Mouse (Mus musculus) lung, embryonic 15.5 days (tissue): ENCODE measurements around the gene S100a5. TPM values are rescaled to one million over a fixed set of nuclear protein-coding genes. Genes with fewer than 3 reads are reported as not detected.

Experiments used
- ATAC-seq: fragments of 200-750 bp; cut with Nextera tagmentation; 2 replicates; pipeline ENCODE4 v1.8.0; 2017; ENCODE audit warnings: moderate number of reproducible peaks, borderline replicate concordance; ENCODE audit not compliant: low FRiP score, low TSS enrichment; ENCODE audit errors: extremely low read depth
- H3K27ac ChIP-seq: fragments of 300-500 bp; sonication (generic); 2 replicates; pipeline ENCODE4 v1.5.1; 2015; ENCODE audit warnings: moderate library complexity, mild to moderate bottlenecking, inconsistent platforms
- H3K27me3 ChIP-seq: fragments of 300-500 bp; sonication (generic); 2 replicates; pipeline ENCODE4 v1.6.1; 2015; ENCODE audit warnings: inconsistent platforms
- H3K36me3 ChIP-seq: fragments of 300-500 bp; sonication (generic); 2 replicates; pipeline ENCODE4 v1.6.1; 2015; ENCODE audit warnings: inconsistent platforms
- H3K4me1 ChIP-seq: fragments of 300-500 bp; sonication (generic); 2 replicates; pipeline ENCODE4 v1.6.1; 2015; ENCODE audit warnings: inconsistent platforms
- H3K4me2 ChIP-seq: fragments of 300-500 bp; sonication (generic); 2 replicates; pipeline ENCODE4 v1.6.1; 2015; ENCODE audit warnings: inconsistent platforms, mild to moderate bottlenecking, moderate library complexity
- H3K4me3 ChIP-seq: fragments of 300-500 bp; sonication (generic); 2 replicates; pipeline ENCODE4 v1.5.1; 2015; ENCODE audit warnings: mild to moderate bottlenecking, inconsistent platforms
- H3K9ac ChIP-seq: fragments of 300-500 bp; sonication (generic); 2 replicates; pipeline ENCODE4 v1.6.1; 2015; ENCODE audit warnings: inconsistent platforms
- H3K9me3 ChIP-seq: fragments of 300-500 bp; sonication (generic); 2 replicates; pipeline ENCODE4 v1.6.1; 2016; ENCODE audit warnings: inconsistent platforms
- polyA plus RNA-seq: library from polyadenylated mRNA; unstranded; fragments of >200 nt; fragmentation: Nextera tagmentation; extraction: Ambion mirVana; gene quantifications from 2 replicates; pipeline ENCODE4 v1.2.1, GENCODE M21; 2015

Gene S100a5
- polyA plus RNA-seq, 1 experiment from 2014 or later, result not detected

- H3K4me1 ChIP-seq, result no peaks in the 10 kb centered on the region
- no peak overlapping the region for H3K4me3 ChIP-seq
- no peaks in the 10 kb centered on the region for H3K9me3 ChIP-seq
- ATAC-seq, result no peak
- no peak overlapping the region for H3K4me2 ChIP-seq
- H3K27ac ChIP-seq, result no peak overlapping the region
- no peaks in the 10 kb centered on the region for H3K27me3 ChIP-seq
- H3K36me3 ChIP-seq, result no peaks in the 10 kb centered on the region
- no peak overlapping the region for H3K9ac ChIP-seq
Measured at GRCm38 (mm10) chr3:90659364-90660044, 51.2 kb downstream of the S100a5 start.

Other genes starting within 250 kb of the S100a5 start
- gene Slc27a3, start 218.6 kb upstream of the S100a5 start, polyA plus RNA-seq, result 25.7 and 25.8 TPM in 2 replicates
- 30.8 and 33.3 TPM in 2 replicates for gene Ints3, start 174.9 kb upstream of the S100a5 start, polyA plus RNA-seq
- 17.3 and 21.0 TPM in 2 replicates for gene Npr1, start 142.7 kb upstream of the S100a5 start, polyA plus RNA-seq
- 208 and 219 TPM in 2 replicates for gene Ilf2, start 132.4 kb upstream of the S100a5 start, polyA plus RNA-seq
- gene Snapin, start 117.5 kb upstream of the S100a5 start, polyA plus RNA-seq, result 77.3 and 85.6 TPM in 2 replicates
- gene Chtop, start 99.0 kb upstream of the S100a5 start, polyA plus RNA-seq, result 154 TPM in 2 replicates
- 42.8 and 45.3 TPM in 2 replicates for gene S100a1, start 94.1 kb upstream of the S100a5 start, polyA plus RNA-seq
- gene S100a13, start 94.1 kb upstream of the S100a5 start, polyA plus RNA-seq, result 43.9 and 44.6 TPM in 2 replicates
- gene S100a14, start 81.7 kb upstream of the S100a5 start, polyA plus RNA-seq, result 7.9 and 12.6 TPM in 2 replicates
- gene S100a16, start 71.3 kb upstream of the S100a5 start, polyA plus RNA-seq, result 217 and 233 TPM in 2 replicates
- gene S100a3, start 47.9 kb upstream of the S100a5 start, polyA plus RNA-seq, result 0.20 and 0.65 TPM in 2 replicates
- gene S100a2, start 18.3 kb upstream of the S100a5 start, polyA plus RNA-seq, result not detected in 2 replicates
- gene Gm42674, start 6.6 kb upstream of the S100a5 start, polyA plus RNA-seq, result not detected in 2 replicates
- 6.0 and 8.9 TPM in 2 replicates for gene S100a4, start 4.8 kb upstream of the S100a5 start, polyA plus RNA-seq
- 148 and 158 TPM in 2 replicates for gene S100a6, start 4.4 kb downstream of the S100a5 start, polyA plus RNA-seq
- gene S100a7a, start 45.5 kb downstream of the S100a5 start, polyA plus RNA-seq, result 0.11 and 0.16 TPM in 2 replicates
- gene S100a8, start 60.5 kb downstream of the S100a5 start, polyA plus RNA-seq, result 20.9 and 28.2 TPM in 2 replicates
- gene S100a9, start 87.2 kb downstream of the S100a5 start, polyA plus RNA-seq, result 10.8 and 13.2 TPM in 2 replicates
- gene Pglyrp4, start 118.4 kb downstream of the S100a5 start, polyA plus RNA-seq, result not detected in 2 replicates
- gene Gm5849, start 169.4 kb downstream of the S100a5 start, polyA plus RNA-seq, result not detected in 2 replicates